Mouse (Mus musculus): ENCODE results near the gene Tcp11l1. TPM values are rescaled to one million over a fixed set of nuclear protein-coding genes. Genes with fewer than 3 reads are reported as not detected.
A peak's percentile ranks its signal among the peaks of the same experiment; 100 is the strongest.

Gene Tcp11l1
- polyA plus RNA-seq, 1 experiment from 2014 or later: 31.4 TPM

DNA sequence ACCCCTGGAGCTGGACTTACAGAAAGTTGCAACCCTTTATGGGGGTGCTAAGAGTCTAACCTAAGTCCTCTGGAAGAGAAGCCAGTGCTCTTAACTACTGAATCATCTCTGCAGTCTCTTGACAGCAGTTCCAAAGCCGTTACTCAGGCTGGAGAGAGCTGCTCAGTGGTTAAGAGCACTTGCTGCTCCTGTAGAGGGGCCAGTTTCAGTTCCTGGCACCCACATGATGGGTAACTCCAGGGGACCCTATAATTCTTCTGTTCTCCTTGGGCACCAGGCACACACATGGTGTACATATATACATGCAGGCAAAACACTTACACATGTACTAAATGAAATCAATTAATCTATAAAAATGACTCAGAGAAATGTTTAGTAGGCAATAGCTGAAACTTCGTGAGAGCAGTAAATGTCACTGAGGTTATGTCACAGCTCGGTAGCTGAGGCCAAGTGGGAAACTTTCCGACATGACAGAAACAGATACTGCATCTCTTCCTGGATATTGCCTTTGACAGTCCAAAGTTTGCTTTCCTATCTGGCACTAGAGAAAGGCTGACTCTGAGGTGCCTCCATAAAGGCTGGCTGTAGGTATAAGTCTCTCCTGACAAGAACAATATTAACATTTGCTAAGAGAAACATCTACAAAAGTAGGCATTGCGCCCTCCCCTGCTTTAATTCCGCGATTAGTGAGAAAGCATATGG is 28.4 kb upstream of the Tcp11l1 start:
- H3K4me3 ChIP-seq (ENCODE audit: low read length): 0 out of 2 replicates have a peak overlapping the region, but pooled peaks have one; percentile 78
- ATAC-seq (ENCODE audit: low FRiP score, low TSS enrichment): no peak
- no peaks in the 10 kb centered on the region for H3K9me3 ChIP-seq (ENCODE audit: low read length)
- H3K27ac ChIP-seq (ENCODE audit: low read length): no peak overlapping the region
- H3K4me1 ChIP-seq (ENCODE audit: insufficient read depth, low read length): peaks cover 39% of the 10 kb centered on the region
- H3K27me3 ChIP-seq (ENCODE audit: insufficient read depth, low read length): no peaks in the 10 kb centered on the region
- H3K4me2 ChIP-seq (replicated peaks; ENCODE audit: low read depth, low read length): peak overlapping the region; percentile 85
- no peaks in the 10 kb centered on the region for H3K36me3 ChIP-seq (ENCODE audit: insufficient read depth, low read length)
- 36% methylated on average over 7 of the region's 7 CpGs for WGBS
- H3K9ac ChIP-seq (replicated peaks; ENCODE audit: low read length): no peak overlapping the region

DNA sequence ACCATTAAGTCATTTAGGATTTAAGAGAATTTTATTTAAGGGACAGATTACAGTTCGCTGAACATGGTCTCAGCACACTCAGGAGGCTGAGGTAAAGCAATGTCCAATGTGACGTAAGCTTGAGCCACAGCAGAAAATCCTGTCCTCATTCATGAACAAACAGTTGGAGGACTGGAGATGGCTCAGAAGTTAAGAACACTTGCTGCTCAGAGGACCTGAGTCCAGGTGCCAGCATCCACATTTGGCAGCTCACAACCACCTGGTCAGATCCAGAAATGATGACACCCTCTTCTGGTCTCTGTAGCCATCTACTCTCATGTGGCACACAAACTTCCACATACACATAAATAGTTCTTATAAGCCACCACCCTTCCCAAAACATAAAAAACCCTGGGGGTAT is 27.7 kb upstream of the Tcp11l1 start:
- Histone ChIP-seq H3K27me3 (ENCODE audit: insufficient read depth, low read length) (no peaks in the 10 kb centered on the region), H3K27ac (ENCODE audit: low read length) (no peak overlapping the region), H3K36me3 (ENCODE audit: insufficient read depth, low read length) (no peaks in the 10 kb centered on the region), H3K4me3 (ENCODE audit: low read length) (no peak overlapping the region), H3K9ac (replicated peaks; ENCODE audit: low read length) (no peak overlapping the region), H3K9me3 (ENCODE audit: low read length) (no peaks in the 10 kb centered on the region), H3K4me2 (replicated peaks; ENCODE audit: low read depth, low read length) (no peak overlapping the region), H3K4me1 (ENCODE audit: insufficient read depth, low read length) (peaks cover 39% of the 10 kb centered on the region)
- no peak for ATAC-seq (ENCODE audit: low FRiP score, low TSS enrichment)
- 94% methylated on average over 2 of the region's 2 CpGs for WGBS

DNA sequence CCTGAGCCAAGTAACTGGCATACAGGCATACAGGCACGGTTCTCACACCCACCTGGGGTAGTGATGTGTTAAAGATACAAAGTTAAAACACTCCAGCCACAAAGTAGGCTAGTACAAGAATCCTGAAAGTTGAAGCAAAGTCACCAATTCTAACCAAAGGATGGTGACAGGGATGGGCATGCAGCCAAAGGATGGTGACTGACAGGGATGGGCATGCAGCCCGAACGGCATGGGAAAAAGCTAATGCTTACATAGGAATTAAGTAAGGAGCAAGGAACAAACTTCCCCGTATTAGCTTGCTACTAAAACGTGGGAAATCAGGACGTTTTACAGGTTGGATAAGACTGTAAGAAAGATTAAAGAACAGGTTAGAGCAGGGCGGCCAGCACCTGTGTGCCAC is 24.3 kb upstream of the Tcp11l1 start:
- Histone ChIP-seq H3K27ac (ENCODE audit: low read length) (no peak overlapping the region), H3K9ac (replicated peaks; ENCODE audit: low read length) (no peak overlapping the region), H3K4me2 (replicated peaks; ENCODE audit: low read depth, low read length) (no peak overlapping the region), H3K9me3 (ENCODE audit: low read length) (no peaks in the 10 kb centered on the region), H3K4me1 (ENCODE audit: insufficient read depth, low read length) (peaks cover 27% of the 10 kb centered on the region), H3K36me3 (ENCODE audit: insufficient read depth, low read length) (no peaks in the 10 kb centered on the region), H3K27me3 (ENCODE audit: insufficient read depth, low read length) (no peaks in the 10 kb centered on the region), H3K4me3 (ENCODE audit: low read length) (no peak overlapping the region)
- WGBS: 60% methylated on average over 7 of the region's 7 CpGs
- no peak for ATAC-seq (ENCODE audit: low FRiP score, low TSS enrichment)

DNA sequence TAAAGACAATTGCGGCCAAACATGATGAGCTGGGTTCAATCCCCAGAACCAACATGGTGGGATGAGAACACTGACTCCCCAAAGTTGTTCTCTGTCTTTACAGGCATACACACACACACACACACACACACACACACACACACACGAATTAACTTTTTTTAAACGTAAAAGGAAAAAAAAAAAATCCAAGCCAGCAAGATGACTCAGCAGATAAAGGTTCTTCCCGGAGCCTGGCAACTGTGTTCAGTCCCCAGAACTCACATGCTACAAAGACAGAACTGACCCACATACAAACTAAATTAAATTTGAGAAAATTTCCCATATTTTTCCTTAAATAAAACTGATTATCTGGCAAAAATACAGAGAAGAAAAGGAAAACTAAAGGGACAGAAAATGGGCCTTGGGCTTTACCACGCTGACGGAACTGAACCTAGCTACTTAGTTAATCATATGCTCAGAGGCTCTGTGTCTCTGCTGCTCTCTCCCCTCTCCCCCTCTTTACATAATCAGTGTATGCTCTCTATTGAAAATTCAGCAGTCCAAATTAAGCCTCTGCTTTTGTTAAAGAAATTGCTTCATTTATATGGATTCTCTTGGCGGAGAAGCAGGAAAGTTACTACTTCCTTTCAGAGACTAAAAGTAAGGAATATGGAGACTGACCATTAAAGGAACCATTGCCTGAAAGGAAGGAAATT is 20.7 kb upstream of the Tcp11l1 start:
- peaks cover 13% of the 10 kb centered on the region for H3K4me1 ChIP-seq (ENCODE audit: insufficient read depth, low read length)
- H3K27ac ChIP-seq (ENCODE audit: low read length): no peak overlapping the region
- no peaks in the 10 kb centered on the region for H3K36me3 ChIP-seq (ENCODE audit: insufficient read depth, low read length)
- no peak overlapping the region for H3K4me3 ChIP-seq (ENCODE audit: low read length)
- H3K4me2 ChIP-seq (replicated peaks; ENCODE audit: low read depth, low read length): no peak overlapping the region
- WGBS: 62% methylated on average over 7 of the region's 7 CpGs
- no peaks in the 10 kb centered on the region for H3K27me3 ChIP-seq (ENCODE audit: insufficient read depth, low read length)
- no peak for ATAC-seq (ENCODE audit: low FRiP score, low TSS enrichment)
- H3K9ac ChIP-seq (replicated peaks; ENCODE audit: low read length): no peak overlapping the region
- H3K9me3 ChIP-seq (ENCODE audit: low read length): no peaks in the 10 kb centered on the region

DNA sequence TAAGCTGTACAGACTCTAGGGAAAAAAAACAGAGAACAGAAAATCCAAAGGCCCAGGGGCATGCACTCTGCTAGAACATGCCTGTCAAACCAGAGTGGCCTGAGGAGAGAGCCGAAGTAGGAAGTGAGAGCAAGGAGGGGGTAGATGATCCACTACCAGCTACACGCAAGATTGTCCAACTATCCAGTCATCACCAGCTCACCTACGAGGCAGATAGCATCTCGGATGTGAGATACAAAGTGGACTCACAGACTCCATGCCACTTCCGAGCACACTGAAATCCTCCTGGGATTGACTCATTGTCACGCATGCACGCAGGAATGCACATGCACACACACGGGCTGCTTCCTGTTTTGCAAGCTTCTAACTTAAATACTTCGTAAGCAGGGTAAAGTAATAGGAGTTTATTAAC is 20.1 kb upstream of the Tcp11l1 start:
- peaks cover 13% of the 10 kb centered on the region for H3K4me1 ChIP-seq (ENCODE audit: insufficient read depth, low read length)
- no peak overlapping the region for H3K9ac ChIP-seq (replicated peaks; ENCODE audit: low read length)
- no peaks in the 10 kb centered on the region for H3K9me3 ChIP-seq (ENCODE audit: low read length)
- H3K36me3 ChIP-seq (ENCODE audit: insufficient read depth, low read length): 0 out of 2 replicates have a peak, but pooled peaks cover under 1% of the 10 kb centered on the region
- H3K4me3 ChIP-seq (ENCODE audit: low read length): no peak overlapping the region
- no peak for ATAC-seq (ENCODE audit: low FRiP score, low TSS enrichment)
- no peak overlapping the region for H3K27ac ChIP-seq (ENCODE audit: low read length)
- no peaks in the 10 kb centered on the region for H3K27me3 ChIP-seq (ENCODE audit: insufficient read depth, low read length)
- no peak overlapping the region for H3K4me2 ChIP-seq (replicated peaks; ENCODE audit: low read depth, low read length)
- 63% methylated on average over 9 of the region's 9 CpGs for WGBS

DNA sequence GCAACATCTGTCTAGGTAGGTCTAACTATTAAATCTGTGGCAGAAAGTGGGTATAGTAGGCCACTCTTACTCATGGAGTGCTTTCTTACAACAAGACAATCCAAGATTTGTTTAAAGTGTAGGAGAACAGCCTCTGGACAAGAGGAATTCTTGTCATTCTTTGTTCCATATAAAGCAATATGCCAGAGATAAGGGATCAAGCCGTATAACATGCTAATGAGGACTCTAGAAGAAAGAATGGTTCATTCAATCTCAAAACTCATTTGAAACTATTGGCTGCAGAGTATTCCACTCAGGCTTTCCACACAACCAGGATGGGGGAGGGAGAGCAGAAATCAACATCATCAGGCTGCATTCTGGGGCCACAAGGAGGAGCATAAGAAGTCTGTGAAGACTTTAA is 15.4 kb upstream of the Tcp11l1 start:
- Histone ChIP-seq H3K4me3 (ENCODE audit: low read length) (no peak overlapping the region), H3K27ac (ENCODE audit: low read length) (no peak overlapping the region), H3K9ac (replicated peaks; ENCODE audit: low read length) (no peak overlapping the region), H3K9me3 (ENCODE audit: low read length) (no peaks in the 10 kb centered on the region), H3K4me1 (ENCODE audit: insufficient read depth, low read length) (peaks cover 5% of the 10 kb centered on the region; the same call in 1 of the 2 replicates), H3K4me2 (replicated peaks; ENCODE audit: low read depth, low read length) (no peak overlapping the region), H3K27me3 (ENCODE audit: insufficient read depth, low read length) (no peaks in the 10 kb centered on the region), H3K36me3 (ENCODE audit: insufficient read depth, low read length) (0 out of 2 replicates have a peak, but pooled peaks cover 4% of the 10 kb centered on the region)
- ATAC-seq (ENCODE audit: low FRiP score, low TSS enrichment): no peak
- WGBS: 71% methylated on average over 1 of the region's 1 CpGs

DNA sequence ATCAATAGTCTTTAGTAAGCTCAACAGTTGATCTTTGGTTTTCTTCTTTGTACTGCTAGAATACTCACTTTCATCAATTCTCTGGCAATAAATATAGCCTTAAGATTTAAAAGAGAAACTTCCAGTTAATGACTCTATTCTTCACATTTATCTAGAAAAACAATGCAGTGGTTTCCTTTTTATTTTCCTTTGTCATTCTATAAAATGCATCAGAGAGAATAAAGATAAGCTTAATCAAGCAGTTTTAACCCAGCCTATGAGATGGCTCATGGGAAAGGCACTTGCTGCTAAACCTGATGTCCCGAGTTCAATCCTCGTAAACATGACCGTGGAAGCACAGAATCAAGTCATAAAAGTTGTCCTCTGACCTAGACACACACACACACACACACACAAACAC is 10.1 kb upstream of the Tcp11l1 start:
- no peaks in the 10 kb centered on the region for H3K9me3 ChIP-seq (ENCODE audit: low read length)
- H3K9ac ChIP-seq (replicated peaks; ENCODE audit: low read length): no peak overlapping the region
- no peak for ATAC-seq (ENCODE audit: low FRiP score, low TSS enrichment)
- no peak overlapping the region for H3K4me3 ChIP-seq (ENCODE audit: low read length)
- H3K27me3 ChIP-seq (ENCODE audit: insufficient read depth, low read length): no peaks in the 10 kb centered on the region
- no peak overlapping the region for H3K27ac ChIP-seq (ENCODE audit: low read length)
- no peak overlapping the region for H3K4me2 ChIP-seq (replicated peaks; ENCODE audit: low read depth, low read length)
- WGBS: 39% methylated on average over 3 of the region's 3 CpGs
- H3K36me3 ChIP-seq (ENCODE audit: insufficient read depth, low read length): 0 out of 2 replicates have a peak, but pooled peaks cover 3% of the 10 kb centered on the region
- no peaks in the 10 kb centered on the region for H3K4me1 ChIP-seq (ENCODE audit: insufficient read depth, low read length)

DNA sequence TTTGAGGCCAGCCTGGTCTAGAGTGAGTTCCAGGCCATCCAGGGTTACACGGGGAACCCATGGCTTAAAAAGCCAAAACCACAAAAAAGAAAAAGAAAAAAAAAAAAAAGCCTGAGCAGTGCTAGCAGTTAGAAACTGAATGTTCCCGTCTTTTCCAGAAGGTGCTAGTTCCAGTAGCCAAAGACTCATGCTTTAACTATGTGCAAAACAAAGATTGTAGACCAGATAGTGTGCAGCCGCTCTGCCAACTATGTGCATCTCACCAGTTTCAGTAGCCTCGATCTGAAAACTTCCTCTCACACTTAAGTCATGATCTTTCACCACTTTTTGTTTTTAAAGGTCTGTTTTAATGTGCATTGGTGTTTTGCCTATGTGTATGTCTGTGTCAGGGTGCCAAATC is 5.9 kb upstream of the Tcp11l1 start:
- ATAC-seq (ENCODE audit: low FRiP score, low TSS enrichment): no peak
- Histone ChIP-seq H3K4me1 (ENCODE audit: insufficient read depth, low read length) (no peaks in the 10 kb centered on the region), H3K9me3 (ENCODE audit: low read length) (no peaks in the 10 kb centered on the region), H3K36me3 (ENCODE audit: insufficient read depth, low read length) (no peaks in the 10 kb centered on the region), H3K9ac (replicated peaks; ENCODE audit: low read length) (no peak overlapping the region), H3K4me2 (replicated peaks; ENCODE audit: low read depth, low read length) (no peak overlapping the region), H3K4me3 (ENCODE audit: low read length) (no peak overlapping the region), H3K27me3 (ENCODE audit: insufficient read depth, low read length) (no peaks in the 10 kb centered on the region), H3K27ac (ENCODE audit: low read length) (no peak overlapping the region)
- WGBS: 80% methylated on average over 4 of the region's 4 CpGs

DNA sequence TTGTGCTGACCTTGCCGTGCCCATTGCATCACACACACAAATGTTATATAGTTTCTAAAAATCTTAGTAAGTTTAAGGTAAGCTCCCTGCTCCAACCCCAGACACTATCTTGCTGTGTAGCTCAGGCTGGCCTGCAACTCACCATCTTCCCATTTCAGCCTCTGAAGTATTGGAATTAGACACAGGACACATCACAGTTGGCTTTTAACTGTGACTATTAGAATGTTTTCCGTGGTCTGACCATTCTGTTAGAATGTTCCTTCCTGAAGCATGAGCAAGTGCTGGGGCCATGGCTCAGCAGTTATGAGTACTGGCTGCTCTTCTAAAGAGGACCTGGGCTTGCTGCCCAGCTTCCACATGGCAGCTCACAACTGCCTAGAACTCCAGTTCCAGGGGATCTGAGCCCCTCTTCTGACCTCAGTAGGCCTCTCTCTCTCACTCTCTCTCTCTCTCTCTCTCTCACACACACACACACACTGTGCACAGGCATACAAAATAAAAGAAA is 5.3 kb upstream of the Tcp11l1 start:
- Histone ChIP-seq H3K36me3 (ENCODE audit: insufficient read depth, low read length) (no peaks in the 10 kb centered on the region), H3K9ac (replicated peaks; ENCODE audit: low read length) (no peak overlapping the region), H3K9me3 (ENCODE audit: low read length) (no peaks in the 10 kb centered on the region), H3K27ac (ENCODE audit: low read length) (no peak overlapping the region), H3K4me1 (ENCODE audit: insufficient read depth, low read length) (no peaks in the 10 kb centered on the region), H3K4me2 (replicated peaks; ENCODE audit: low read depth, low read length) (no peak overlapping the region), H3K27me3 (ENCODE audit: insufficient read depth, low read length) (no peaks in the 10 kb centered on the region), H3K4me3 (ENCODE audit: low read length) (no peak overlapping the region)
- no peak for ATAC-seq (ENCODE audit: low FRiP score, low TSS enrichment)
- 83% methylated on average over 2 of the region's 2 CpGs for WGBS

DNA sequence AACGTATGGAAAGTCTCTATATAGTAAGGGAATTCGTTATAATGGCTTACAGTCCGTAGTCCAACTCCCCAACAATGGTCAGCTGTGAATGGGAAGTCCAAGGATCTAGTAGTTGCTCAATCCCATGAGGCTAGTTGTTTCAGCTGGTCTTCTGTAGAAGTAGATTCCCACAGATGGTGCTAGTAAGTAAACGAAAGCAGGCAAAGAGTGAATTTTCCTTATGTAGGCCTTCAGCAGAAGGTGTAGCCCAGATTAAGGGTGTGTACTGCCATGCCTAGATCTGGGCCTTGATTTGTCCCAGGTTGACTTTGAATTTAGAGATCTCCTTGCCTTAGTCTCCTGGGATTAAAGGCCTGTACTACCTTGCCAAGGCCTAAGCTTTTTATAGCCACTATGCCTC is 4.3 kb upstream of the Tcp11l1 start, which contains the start of gene Pin1rt1:
TSS of gene Pin1rt1 (minus strand) at position 101 of the 400 bp plus-strand sequence.
- ATAC-seq (ENCODE audit: low FRiP score, low TSS enrichment): no peak
- Histone ChIP-seq H3K27ac (ENCODE audit: low read length) (no peak within 1 kb of the TSS), H3K9ac (replicated peaks; ENCODE audit: low read length) (no peak within 1 kb of the TSS), H3K9me3 (ENCODE audit: low read length) (no peaks in the 10 kb centered on the region), H3K4me2 (replicated peaks; ENCODE audit: low read depth, low read length) (no peak within 1 kb of the TSS), H3K36me3 (ENCODE audit: insufficient read depth, low read length) (no peaks in the 10 kb centered on the region), H3K4me3 (ENCODE audit: low read length) (no peak within 1 kb of the TSS), H3K27me3 (ENCODE audit: insufficient read depth, low read length) (no peaks in the 10 kb centered on the region), H3K4me1 (ENCODE audit: insufficient read depth, low read length) (peaks cover 1% of the 10 kb centered on the region)
- 90% methylated on average over 4 of the region's 4 CpGs for WGBS

Measured in kidney, embryonic 16.5 days (tissue).